Mouse (Mus musculus): ENCODE data around the gene Emilin3. TPM values are rescaled to one million over a fixed set of nuclear protein-coding genes. Genes with fewer than 3 reads are reported as not detected.
A peak's percentile ranks its signal among the peaks of the same experiment; 100 is the strongest.

Gene Emilin3
- polyA plus RNA-seq, 1 experiment from 2014 or later = 1.9 TPM

DNA sequence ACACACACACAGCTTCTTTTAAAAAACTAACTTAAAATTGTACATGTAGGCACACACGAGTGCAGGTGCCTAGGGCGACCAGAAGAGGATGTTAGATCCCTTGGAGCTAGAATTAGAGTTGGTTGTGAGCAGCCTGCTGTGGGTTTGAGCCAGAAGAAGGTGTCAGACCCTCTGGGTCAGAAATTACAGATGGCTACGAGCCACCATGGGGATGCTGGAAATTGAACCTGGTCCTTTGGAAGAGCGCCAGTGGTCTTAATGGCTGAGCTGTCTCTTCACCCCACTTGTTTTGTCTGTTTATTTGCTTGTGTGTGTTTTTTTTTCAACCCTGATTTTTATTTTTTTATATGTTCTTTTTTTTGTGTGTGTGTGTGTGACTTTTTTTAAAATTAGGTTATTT, 22.3 kb upstream of the Emilin3 start:
- WGBS = 75% methylated on average over 4 of the region's 4 CpGs
- Histone ChIP-seq H3K4me2 (replicated peaks) (no peak overlapping the region), H3K4me3 (no peak overlapping the region), H3K9me3 (no peaks in the 10 kb centered on the region), H3K27ac (no peak overlapping the region), H3K9ac (no peak overlapping the region), H3K4me1 (no peaks in the 10 kb centered on the region), H3K36me3 (no peaks in the 10 kb centered on the region), H3K27me3 (replicated peaks) (no peaks in the 10 kb centered on the region)
- ATAC-seq (ENCODE audit: low FRiP score, low read depth) = no peak

DNA sequence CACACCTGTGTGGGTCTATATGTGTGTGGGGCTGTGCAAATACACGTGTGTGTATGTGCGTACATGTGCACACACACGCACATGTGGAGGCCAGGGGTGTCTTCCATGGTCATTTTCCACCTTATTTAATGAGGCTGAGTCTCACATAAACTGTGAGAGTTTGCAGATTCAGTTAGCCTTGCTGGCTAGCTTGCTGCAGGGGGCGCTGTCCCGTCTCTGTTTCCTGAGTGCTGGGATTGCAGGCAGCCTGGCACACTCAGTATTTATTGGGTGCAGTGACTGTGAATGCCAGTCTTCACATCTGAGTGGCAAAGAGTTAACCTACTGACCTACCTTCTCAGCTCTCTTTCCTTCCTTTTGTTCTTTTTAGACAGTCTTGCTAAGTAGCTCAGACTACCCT, 21.8 kb upstream of the Emilin3 start:
- no peak for ATAC-seq (ENCODE audit: low FRiP score, low read depth)
- H3K4me1 ChIP-seq = no peaks in the 10 kb centered on the region
- WGBS = 63% methylated on average over 5 of the region's 5 CpGs
- H3K4me3 ChIP-seq = no peak overlapping the region
- H3K36me3 ChIP-seq = no peaks in the 10 kb centered on the region
- no peak overlapping the region for H3K27ac ChIP-seq
- H3K4me2 ChIP-seq (replicated peaks) = no peak overlapping the region
- H3K9me3 ChIP-seq = no peaks in the 10 kb centered on the region
- H3K9ac ChIP-seq = no peak overlapping the region
- H3K27me3 ChIP-seq (replicated peaks) = no peaks in the 10 kb centered on the region

- H3K36me3 ChIP-seq = no peaks in the 10 kb centered on the region
- H3K9ac ChIP-seq = no peak overlapping the region
- H3K4me2 ChIP-seq (replicated peaks) = no peak overlapping the region
- no peak overlapping the region for H3K27ac ChIP-seq
- no peaks in the 10 kb centered on the region for H3K4me1 ChIP-seq
- H3K9me3 ChIP-seq = no peaks in the 10 kb centered on the region
- ATAC-seq (ENCODE audit: low FRiP score, low read depth) = no peak
- H3K27me3 ChIP-seq (replicated peaks) = no peaks in the 10 kb centered on the region
- WGBS = 79% methylated on average over 3 of the region's 3 CpGs
- no peak overlapping the region for H3K4me3 ChIP-seq
Observed at GRCm38 (mm10) chr2:160932981-160933380, 20.9 kb upstream of the Emilin3 start.

- Histone ChIP-seq H3K4me2 (replicated peaks) (no peak overlapping the region), H3K9ac (no peak overlapping the region), H3K36me3 (no peaks in the 10 kb centered on the region), H3K9me3 (no peaks in the 10 kb centered on the region), H3K4me1 (no peaks in the 10 kb centered on the region), H3K27ac (no peak overlapping the region), H3K27me3 (replicated peaks) (no peaks in the 10 kb centered on the region), H3K4me3 (no peak overlapping the region)
- no peak for ATAC-seq (ENCODE audit: low FRiP score, low read depth)
- 77% methylated on average over 8 of the region's 8 CpGs for WGBS
Observed at GRCm38 (mm10) chr2:160932325-160932724, 20.2 kb upstream of the Emilin3 start.

GRCm38 (mm10) chr2:160931378-160931777, 19.2 kb upstream of the Emilin3 start:
- H3K4me3 ChIP-seq = no peak overlapping the region
- no peaks in the 10 kb centered on the region for H3K4me1 ChIP-seq
- no peaks in the 10 kb centered on the region for H3K36me3 ChIP-seq
- ATAC-seq (ENCODE audit: low FRiP score, low read depth) = no peak
- no peak overlapping the region for H3K27ac ChIP-seq
- no peaks in the 10 kb centered on the region for H3K9me3 ChIP-seq
- WGBS = 94% methylated on average over 5 of the region's 5 CpGs
- H3K27me3 ChIP-seq (replicated peaks) = no peaks in the 10 kb centered on the region
- H3K4me2 ChIP-seq (replicated peaks) = no peak overlapping the region
- H3K9ac ChIP-seq = no peak overlapping the region

- Histone ChIP-seq H3K27me3 (replicated peaks) (no peaks in the 10 kb centered on the region), H3K4me3 (no peak overlapping the region), H3K27ac (no peak overlapping the region), H3K9ac (no peak overlapping the region), H3K4me1 (no peaks in the 10 kb centered on the region), H3K9me3 (no peaks in the 10 kb centered on the region), H3K4me2 (replicated peaks) (no peak overlapping the region), H3K36me3 (no peaks in the 10 kb centered on the region)
- no peak for ATAC-seq (ENCODE audit: low FRiP score, low read depth)
- WGBS = 84% methylated on average over 9 of the region's 9 CpGs
Observed at GRCm38 (mm10) chr2:160925203-160925602, 13.1 kb upstream of the Emilin3 start.

DNA sequence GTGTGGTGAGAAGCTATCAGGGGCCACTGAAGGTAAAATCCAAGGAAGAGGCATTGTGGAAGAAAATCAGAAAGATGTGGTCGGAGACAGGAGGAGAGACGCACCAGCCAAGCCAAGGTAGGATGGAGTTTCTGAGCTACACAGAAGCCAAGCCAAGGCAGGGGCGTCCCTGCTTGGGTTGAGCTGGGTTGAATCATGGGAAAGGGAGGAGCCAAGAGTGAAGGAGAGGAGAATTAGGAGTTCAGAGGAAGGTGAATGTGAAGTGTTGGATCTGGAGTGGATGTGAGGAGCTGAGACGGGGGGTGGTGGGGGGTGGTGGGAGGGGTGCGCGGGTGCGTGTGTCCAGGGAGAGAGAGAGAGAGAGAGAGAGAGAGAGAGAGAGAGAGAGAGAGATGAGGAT, 9.2 kb upstream of the Emilin3 start:
- 76% methylated on average over 7 of the region's 7 CpGs for WGBS
- no peak overlapping the region for H3K9ac ChIP-seq
- H3K4me3 ChIP-seq = no peak overlapping the region
- H3K9me3 ChIP-seq = no peaks in the 10 kb centered on the region
- H3K36me3 ChIP-seq = no peaks in the 10 kb centered on the region
- no peaks in the 10 kb centered on the region for H3K27me3 ChIP-seq (replicated peaks)
- ATAC-seq (ENCODE audit: low FRiP score, low read depth) = no peak
- H3K27ac ChIP-seq = no peak overlapping the region
- H3K4me2 ChIP-seq (replicated peaks) = no peak overlapping the region
- peaks cover 11% of the 10 kb centered on the region; the same call in 1 of the 2 replicates for H3K4me1 ChIP-seq

- H3K27ac ChIP-seq = no peak overlapping the region
Observed at GRCm38 (mm10) chr2:160918930-160919215, 6.7 kb upstream of the Emilin3 start.

DNA sequence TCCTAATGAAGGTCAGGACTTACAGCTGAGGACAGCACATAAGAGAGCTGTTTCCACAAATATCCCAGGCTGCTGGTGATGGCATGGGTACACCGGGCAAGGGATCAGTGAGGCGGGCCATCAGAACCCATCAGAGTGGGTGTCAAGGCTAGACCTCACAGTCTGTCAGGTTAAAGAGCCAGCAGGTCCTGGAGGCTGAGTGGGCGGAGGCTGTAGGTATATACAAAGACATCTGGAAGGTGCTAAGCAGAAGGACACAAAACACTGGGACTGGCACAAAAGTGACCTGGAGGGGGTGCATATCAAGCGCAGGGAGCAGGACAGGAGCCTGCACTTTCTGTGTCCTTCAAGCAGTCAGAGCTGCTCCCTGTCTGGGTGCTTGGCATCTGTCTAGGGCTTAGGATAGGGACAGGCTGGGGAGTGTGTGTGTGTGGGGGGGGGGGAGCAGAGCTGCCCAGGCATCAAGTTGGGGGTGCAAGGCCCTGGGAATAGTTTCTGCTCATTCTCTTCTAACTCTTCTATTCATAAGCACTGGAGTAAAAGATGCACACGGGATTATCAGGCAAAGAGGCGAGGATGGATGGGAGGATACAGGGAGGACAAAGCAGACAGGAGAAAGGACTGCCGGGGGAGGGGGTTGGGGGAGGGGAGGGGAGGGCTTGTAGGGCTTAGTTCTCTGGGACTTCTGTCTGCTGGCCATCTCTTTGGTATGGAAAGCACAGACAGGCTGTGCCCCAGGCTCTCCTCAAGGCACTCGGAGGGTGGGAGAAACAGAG, 6.2 kb upstream of the Emilin3 start:
- Histone ChIP-seq H3K27ac (no peak overlapping the region), H3K27me3 (replicated peaks) (peaks cover 7% of the 10 kb centered on the region), H3K4me2 (replicated peaks) (no peak overlapping the region), H3K4me1 (peaks cover 11% of the 10 kb centered on the region; the same call in 1 of the 2 replicates), H3K36me3 (no peaks in the 10 kb centered on the region), H3K4me3 (no peak overlapping the region), H3K9me3 (no peaks in the 10 kb centered on the region), H3K9ac (no peak overlapping the region)
- 55% methylated on average over 8 of the region's 8 CpGs for WGBS
- ATAC-seq (ENCODE audit: low FRiP score, low read depth) = peak; percentile 45; the same call in 1 of the 2 replicates

More at GRCm38 (mm10) chr2:160918930-160919215, 6.7 kb upstream of the Emilin3 start:
- no peak for ATAC-seq (ENCODE audit: low FRiP score, low read depth)
- Histone ChIP-seq H3K27me3 (replicated peaks) (peaks cover 3% of the 10 kb centered on the region; the same call in 1 of the 2 replicates), H3K36me3 (no peaks in the 10 kb centered on the region), H3K4me3 (no peak overlapping the region), H3K9ac (no peak overlapping the region), H3K9me3 (no peaks in the 10 kb centered on the region), H3K4me1 (peaks cover 11% of the 10 kb centered on the region; the same call in 1 of the 2 replicates), H3K4me2 (replicated peaks) (no peak overlapping the region)
- WGBS = 88% methylated on average over 2 of the region's 2 CpGs

DNA sequence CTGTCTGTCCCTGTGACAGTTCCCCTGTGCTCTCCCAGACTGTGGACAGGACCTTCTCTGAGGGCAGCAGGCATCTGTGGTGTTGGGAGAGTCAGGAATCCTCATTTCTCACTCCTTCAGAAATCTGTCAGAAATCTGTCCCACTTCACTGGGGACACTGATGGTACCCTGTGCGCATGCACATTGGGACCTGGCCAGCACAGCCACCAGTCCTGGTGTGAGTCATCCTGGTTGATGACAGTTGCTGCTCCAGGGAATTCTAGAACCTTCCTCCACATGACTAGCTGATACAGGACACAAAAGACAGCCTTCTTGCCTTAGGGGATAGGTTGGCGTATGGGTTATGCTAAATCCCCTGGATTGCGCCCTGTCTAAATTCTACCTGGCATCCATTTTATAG, 5.2 kb upstream of the Emilin3 start:
- H3K36me3 ChIP-seq = no peaks in the 10 kb centered on the region
- ATAC-seq (ENCODE audit: low FRiP score, low read depth) = no peak
- no peak overlapping the region for H3K27ac ChIP-seq
- H3K4me1 ChIP-seq = peaks cover 13% of the 10 kb centered on the region; the same call in 1 of the 2 replicates
- no peaks in the 10 kb centered on the region for H3K9me3 ChIP-seq
- H3K9ac ChIP-seq = no peak overlapping the region
- 93% methylated on average over 3 of the region's 3 CpGs for WGBS
- H3K4me2 ChIP-seq (replicated peaks) = no peak overlapping the region
- H3K4me3 ChIP-seq = no peak overlapping the region
- peaks cover 18% of the 10 kb centered on the region for H3K27me3 ChIP-seq (replicated peaks)

- Histone ChIP-seq H3K9me3 (no peaks in the 10 kb centered on the region), H3K27me3 (replicated peaks) (peaks cover 24% of the 10 kb centered on the region), H3K27ac (no peak overlapping the region), H3K9ac (no peak overlapping the region), H3K4me3 (no peak overlapping the region), H3K4me1 (peaks cover 19% of the 10 kb centered on the region), H3K4me2 (replicated peaks) (no peak overlapping the region), H3K36me3 (no peaks in the 10 kb centered on the region)
- no peak for ATAC-seq (ENCODE audit: low FRiP score, low read depth)
- 74% methylated on average over 8 of the region's 8 CpGs for WGBS
Observed at GRCm38 (mm10) chr2:160916714-160917113, 4.6 kb upstream of the Emilin3 start.

DNA sequence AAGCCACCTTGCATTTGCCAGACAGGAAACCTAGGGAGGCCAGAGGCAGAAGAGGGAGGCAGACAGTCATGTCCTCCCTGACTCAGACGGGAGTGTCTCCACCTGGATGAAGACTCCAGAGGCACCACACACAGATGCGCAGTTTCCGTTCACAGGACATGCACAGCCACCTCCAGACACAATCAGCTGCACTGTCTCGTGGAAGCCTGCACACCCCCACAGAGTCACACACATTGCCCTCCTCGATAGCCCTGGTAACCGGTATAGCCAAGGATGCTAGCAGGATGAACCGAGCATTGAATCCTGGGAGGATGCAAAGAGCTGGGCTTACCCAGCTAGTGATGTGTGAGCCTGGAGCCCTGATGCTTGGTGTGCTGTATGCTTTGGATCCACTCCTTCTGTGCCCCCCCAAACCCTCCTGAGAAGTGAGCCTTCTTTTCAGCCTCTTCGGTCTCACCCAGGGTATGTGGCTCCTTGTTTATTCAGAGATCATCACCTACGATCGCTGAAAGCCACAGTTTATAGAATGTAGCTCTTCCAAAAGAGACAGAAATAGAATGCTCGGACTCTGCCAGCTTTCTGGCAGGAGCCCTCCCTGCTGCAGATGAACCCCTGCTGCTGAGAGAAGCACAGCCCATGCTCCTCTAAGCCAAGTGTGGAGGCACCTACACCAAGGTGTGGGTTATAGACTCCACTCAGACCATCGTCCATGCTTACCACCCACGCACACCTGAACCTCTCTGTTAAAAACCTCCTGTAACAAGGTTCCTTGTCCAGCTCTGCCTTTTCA, 3.9 kb upstream of the Emilin3 start:
- H3K27me3 ChIP-seq (replicated peaks) = peaks cover 31% of the 10 kb centered on the region
- H3K9ac ChIP-seq = 0 out of 2 replicates have a peak overlapping the region, but pooled peaks have one; percentile 0
- peaks cover 24% of the 10 kb centered on the region for H3K4me1 ChIP-seq
- no peak overlapping the region for H3K4me2 ChIP-seq (replicated peaks)
- H3K27ac ChIP-seq = no peak overlapping the region
- 82% methylated on average over 13 of the region's 13 CpGs for WGBS
- H3K9me3 ChIP-seq = no peaks in the 10 kb centered on the region
- no peak overlapping the region for H3K4me3 ChIP-seq
- H3K36me3 ChIP-seq = no peaks in the 10 kb centered on the region
- ATAC-seq (ENCODE audit: low FRiP score, low read depth) = no peak

All from neural tube, embryonic 12.5 days (tissue).